Mouse (Mus musculus): ENCODE data around the gene Lrrc20.
A peak's percentile ranks its signal among the peaks of the same experiment; 100 is the strongest.

Lrrc20 gene

DNA sequence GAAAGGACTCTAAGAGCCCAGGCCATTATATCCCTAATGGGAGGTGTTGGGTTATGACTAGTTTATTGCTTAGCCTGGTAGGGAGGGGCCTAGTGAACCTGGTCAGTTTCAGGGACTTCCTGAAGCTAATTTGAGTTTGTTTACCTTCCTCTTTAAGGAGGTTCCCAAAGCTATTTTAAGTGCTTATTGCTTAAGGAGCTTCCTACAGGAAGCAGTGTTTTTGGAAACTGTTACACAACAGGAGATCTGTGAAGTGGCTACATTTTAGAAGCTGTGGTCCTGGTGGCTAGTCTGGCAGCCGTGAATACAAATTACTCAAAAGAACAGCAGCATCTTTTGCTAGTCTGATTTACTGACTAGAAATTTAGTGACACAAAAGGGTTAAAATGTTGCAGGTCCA is 1.3 kb upstream of the Lrrc20 start:
- DNase-seq (ENCODE audit: low spot score in 2 of 2) = no peak

DNA sequence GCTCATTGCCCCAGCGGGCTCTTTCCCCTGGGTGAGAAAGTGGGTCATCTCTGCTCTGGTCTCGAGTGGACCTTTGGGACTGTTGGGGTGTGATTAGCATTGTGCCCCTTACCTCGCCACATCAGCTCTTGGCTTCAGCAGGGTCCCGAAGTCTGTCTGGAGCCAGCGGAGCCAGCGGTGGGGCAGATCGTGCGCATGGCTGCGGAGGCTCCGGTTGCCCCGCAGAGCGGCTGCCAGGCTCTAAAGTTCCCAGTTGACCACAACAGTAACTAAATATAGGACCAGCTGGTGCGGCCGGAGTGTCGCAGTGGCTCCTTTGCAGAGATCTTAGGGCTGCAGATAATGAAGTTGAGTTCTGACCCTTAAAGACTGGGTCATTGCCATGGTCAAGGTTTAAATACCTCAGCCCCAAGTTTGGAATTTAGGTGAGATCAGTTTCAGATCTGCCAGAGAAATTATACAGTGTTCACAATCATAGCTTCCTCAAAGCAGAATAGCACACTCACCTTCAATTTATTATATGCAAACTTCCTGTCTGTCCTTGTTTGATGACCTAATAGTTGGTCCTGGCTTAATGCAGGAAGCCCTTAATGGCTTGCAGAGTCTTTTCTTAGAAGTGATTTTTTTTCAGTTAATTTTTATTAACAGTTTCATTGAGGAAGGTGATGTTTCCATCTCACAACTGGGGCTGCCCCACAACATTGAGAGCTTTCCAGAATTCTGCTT is 1.0 kb downstream of the Lrrc20 start:
- DNase-seq (ENCODE audit: low spot score in 2 of 2) = no peak

DNA sequence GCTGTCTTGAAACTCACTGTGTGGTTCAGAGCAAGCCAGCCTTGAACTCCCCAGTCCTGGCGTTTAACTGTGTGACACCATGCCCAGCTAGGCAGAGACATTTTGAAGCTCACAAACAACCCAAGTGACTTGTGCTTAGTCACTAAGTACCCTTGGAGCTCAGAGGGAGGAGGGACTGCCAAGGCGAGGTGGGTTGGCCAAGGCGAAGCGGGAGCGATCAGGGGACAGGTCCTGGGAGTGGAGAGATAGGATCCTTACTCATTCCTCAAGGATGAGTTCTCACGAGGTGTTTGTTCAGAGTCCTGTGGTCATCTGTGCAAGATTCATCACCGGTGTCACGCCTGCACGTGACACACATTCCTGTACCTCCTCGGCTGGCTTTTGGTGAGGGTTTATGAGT is 3.9 kb downstream of the Lrrc20 start:
- DNase-seq (ENCODE audit: low spot score in 2 of 2) = no peak

DNA sequence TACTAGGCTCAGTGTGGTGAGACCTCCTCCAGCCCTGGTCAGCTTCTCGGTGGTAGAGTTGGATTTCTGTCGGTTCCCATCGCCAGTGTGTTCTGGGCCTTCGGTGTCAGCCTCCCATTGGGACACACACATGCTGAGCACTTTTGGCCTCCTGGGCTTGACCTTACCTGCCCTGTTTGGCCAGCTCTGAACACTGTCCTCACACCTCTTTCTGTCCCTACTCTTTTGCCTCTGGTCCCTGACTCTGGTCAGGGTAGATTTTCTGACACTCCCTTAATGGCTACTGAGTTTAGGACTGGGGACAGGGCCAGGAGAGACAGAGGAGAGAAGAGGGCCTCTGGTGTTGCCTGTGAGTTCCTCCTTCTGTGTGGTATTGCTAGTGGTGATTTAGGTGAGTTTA is 4.3 kb downstream of the Lrrc20 start:
- DNase-seq (ENCODE audit: low spot score in 2 of 2) = no peak

DNA sequence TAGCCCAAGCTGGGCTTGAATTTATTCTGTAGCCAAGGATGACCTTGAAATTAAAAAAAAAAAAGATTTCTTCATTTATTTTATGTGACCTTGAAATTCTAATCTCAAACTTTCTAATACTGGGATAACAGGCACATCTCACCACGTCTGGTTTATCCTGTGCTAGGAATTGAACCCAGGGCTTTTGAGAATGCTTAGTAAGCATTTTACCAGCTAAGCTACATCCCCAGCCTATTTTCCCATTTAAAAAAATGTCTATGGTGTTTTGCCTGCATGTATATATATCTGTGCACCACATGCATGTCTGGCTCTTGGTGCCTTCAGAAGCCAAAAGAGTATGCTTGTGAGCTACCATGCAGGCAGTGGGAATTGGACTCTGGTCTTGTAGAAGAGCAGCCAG is 4.9 kb downstream of the Lrrc20 start:
- DNase-seq (ENCODE audit: low spot score in 2 of 2) = no peak

DNA sequence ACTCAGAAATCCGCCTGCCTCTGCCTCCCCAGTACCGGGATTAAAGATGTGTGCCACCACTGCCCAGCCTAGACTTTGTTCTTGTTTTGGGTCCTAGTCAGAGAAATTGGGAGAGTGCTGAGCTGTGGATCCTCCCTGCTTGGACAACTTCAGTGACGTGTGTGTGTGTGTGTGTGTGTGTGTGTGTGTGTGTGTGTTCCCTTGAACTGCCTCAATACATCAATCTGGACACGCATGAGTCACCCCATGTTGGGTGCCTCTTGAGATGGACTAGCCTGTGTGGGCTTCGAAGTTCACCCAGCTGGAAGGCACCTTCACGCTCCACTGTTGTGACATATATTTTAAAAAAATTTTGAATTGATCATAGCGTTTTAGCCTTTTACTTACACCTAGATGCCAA is 7.2 kb downstream of the Lrrc20 start:
- no peak for DNase-seq (ENCODE audit: low spot score in 2 of 2)

DNA sequence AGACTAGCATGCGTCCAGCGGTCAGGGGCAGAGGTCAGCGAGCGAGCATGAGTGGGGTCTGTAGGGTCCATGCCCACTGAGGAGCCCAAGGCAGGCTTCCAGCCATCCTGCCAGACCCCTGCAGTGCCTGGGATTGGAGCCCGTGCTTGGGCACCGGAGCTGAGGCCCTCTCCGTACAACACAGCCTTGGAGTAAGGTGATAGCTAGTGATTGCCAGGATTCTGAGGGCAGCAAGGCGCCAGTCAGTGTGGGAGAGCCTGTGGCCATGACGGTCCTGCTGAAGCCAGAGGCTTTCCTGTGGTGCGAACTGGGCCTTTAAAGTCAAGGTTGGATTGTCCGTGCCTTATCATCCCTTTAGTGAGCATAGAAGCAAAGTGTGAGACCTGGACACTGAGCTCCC is 9.2 kb downstream of the Lrrc20 start:
- no peak for DNase-seq (ENCODE audit: low spot score in 2 of 2)

DNA sequence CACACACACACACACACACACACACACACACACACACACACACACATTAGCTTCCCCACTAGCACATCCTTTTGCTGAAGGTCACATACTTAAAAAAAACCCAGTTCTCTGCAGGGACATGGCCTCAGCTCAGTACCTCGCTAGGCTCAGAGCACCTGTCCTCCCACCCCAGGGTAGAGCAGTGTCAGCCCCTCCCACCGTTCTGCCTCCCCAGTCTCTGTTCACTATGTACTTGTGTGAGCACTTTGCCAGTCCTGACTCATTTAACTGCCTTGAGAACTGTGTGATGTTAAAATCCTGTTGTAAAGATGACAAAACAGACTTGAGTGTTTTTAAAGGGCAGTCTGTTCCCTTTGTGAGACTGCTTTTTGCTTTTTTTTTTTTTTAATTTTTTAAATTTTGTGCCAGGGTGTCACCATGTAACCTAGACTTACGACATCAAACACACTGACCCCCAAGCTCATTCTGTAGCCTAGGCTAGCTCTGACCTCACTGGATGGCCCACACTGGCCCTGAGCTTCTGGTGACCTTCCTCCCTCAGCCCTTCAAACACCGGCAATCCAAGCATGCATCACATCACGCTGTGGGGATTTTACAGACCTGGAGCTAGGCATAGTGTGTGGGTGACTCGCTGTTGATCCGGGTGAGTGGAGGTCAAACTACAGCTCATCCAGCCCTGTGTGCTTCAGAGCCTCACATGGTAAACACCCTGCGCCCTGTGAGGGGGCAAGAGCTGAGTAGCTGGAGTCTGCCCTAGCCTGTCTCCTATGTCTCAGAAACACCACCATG is 11.1 kb downstream of the Lrrc20 start:
- no peak for DNase-seq (ENCODE audit: low spot score in 2 of 2)

DNA sequence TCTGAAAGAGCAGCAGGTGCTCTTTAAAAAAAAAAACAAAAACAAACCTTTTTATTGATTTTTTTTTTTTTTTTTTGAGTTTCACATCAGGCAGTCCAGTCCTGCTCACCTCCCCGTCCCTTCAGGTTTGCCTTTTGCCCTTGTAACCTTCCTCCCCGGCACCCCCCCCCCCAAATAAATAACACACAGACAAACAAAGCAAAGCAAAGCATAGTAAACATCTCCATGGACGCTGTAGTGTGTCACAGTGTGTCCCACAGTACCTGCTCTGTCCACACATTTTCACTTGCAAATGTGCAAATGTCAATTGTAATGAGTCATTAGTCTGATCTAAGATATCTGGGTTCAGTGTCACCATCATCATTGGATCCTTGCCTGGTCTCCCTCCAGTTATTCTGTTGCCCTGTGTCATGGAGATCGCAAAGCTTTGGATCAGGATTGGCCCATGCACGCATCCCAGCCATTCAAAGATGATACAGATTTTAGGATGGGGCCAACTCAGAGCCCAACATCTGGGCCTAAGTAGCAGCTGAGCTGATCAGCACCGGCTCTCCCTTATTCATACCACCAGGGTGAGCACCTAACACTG is 13.0 kb downstream of the Lrrc20 start:
- DNase-seq (ENCODE audit: low spot score in 2 of 2) = no peak

DNA sequence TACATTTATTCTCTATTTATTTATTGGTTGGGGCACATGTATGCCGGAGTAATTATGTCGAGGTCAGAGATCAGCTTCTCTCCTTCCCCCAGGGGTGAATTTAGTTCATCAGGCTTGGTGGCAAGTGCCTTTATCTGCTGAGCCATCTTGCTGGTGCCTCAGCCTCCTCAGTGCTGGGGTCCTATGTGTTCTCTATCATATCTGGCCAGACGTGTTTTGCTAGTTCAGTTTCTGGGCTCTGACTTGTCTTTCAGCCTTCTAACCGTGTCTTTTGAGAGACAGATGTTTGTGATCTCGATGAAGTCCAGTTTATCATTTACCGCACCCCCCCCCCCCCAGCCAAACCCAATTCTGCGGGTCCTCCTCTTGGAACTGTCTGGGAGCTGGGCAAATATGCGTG is 16.0 kb downstream of the Lrrc20 start:
- no peak for DNase-seq (ENCODE audit: low spot score in 2 of 2)

DNA sequence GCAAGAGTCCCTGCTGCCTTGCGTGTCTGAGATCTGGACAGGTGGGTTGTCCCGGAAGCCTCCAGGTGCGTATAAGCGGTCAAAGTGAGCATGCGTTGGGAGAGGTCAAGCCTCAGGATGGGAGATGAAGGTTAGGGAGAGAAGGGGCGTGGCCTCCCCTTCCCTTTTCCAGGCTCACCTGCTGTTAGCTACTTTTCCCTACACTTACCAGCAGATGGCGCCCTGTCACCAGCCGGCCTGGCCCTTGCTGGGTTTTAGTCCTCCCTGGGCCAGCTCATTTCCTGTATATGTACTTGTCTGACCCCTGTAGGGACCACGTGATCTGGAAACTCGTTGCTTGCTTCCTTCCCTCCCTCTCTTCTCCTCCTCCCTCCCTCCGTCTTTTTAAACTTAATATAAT is 16.4 kb downstream of the Lrrc20 start:
- peak; percentile 39 to 59 for DNase-seq (ENCODE audit: low spot score in 2 of 2)

DNA sequence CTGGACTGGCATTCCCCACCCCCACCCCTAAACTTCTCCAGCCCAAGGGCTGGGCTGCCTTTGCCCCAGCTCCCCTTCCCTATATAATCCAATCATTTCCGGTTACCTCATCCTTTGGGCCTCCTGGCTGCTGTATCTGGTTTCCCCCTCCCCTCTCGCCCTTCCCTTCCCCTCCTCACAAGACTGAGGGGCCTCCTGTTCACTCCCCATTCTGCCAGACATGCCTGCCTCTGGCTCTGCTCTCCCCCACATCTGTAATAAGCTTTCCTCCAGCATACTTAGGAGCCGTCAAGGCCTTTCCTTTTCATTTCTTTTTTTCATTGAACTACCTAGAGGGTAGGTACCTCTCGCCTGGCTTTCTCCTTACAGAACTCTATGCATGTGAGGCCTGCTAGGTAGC is 19.9 kb downstream of the Lrrc20 start:
- no peak for DNase-seq (ENCODE audit: low spot score in 2 of 2)

DNA sequence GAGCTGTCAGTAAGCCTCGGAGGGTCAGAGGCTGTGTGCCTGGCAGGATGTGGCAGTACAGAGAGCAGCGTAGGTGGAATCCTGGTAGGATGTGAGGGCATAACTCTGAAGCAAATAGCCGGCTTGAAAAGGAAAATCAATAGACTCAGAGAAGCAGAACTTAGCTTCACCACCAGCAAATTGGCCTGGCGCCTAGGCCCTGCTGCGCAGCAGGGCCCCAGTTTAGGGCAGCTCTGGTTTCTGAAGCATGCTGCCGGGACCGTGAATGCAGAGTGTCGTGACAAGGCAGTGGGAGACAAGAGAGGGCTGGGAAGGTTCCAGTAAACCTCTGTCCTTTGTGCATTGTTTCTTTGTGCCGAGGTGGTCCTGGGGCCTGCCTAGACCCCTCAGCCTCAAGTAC is 20.6 kb downstream of the Lrrc20 start:
- DNase-seq (ENCODE audit: low spot score in 2 of 2) = no peak

DNA sequence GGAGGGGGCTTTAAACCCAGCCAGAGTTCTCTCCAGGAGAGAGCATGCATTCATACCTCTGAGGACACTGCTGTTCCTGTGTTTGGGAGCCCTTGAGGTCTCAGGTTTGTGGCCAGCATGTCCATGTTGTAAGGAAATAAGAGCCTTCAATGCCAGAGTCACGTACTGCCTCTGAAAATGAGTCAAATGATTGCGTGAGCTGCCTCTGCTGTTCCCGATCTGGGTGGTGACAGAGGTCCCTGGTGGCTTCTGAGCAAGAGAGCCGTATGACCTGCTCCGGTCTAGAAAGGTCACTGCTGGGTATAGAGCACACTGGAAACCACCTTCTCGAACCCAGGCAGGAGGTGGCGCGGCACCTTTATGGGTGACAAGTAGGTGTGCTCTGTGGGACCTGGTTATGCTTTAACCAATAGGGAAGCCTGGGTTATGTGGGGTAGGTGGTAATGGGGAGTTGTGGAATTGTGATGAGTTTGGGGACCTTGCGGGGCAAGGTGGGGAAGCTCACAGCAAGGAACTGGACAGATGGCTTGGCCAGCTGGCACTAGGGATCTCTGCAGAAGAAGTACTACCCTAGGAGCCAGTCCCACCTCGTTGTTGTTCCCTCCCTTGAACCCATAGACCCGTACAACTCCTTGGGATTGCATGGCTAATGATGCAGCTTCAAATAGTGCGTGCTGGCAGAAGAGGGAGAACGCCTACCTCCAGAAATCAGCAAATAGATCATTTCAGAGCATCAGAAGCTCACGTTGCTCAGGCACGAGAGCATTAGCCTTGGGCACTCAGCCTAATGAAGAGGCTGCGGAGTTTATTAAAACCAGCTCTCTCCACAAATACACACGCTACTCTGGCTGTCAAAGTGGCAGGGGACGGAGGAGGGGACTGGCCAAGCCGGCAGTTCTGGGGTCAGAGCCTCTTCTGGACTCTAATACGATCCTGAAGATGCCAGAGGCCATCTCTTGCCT is 24.2 kb downstream of the Lrrc20 start:
- no peak for DNase-seq (ENCODE audit: low spot score in 2 of 2)

DNA sequence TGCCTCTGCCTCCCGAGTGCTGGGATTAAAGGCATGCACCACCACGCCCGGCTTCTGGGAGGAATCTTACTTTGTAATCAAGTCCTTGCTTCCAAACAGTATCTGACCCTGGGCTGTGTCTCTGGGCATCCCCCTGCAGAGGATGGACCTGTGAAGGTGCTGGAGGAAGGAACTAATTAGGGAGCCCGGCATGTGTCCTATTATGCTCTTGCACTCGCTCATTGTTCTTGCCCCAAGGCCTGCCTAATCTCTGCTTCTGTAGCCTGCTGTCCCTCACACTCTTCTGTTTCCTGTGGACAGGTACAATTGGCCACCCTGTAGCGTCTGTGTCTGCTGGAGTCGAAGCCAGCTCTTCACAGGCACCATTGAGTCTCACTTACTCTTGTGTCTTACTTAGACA is 25.2 kb downstream of the Lrrc20 start:
- no peak for DNase-seq (ENCODE audit: low spot score in 2 of 2)

DNA sequence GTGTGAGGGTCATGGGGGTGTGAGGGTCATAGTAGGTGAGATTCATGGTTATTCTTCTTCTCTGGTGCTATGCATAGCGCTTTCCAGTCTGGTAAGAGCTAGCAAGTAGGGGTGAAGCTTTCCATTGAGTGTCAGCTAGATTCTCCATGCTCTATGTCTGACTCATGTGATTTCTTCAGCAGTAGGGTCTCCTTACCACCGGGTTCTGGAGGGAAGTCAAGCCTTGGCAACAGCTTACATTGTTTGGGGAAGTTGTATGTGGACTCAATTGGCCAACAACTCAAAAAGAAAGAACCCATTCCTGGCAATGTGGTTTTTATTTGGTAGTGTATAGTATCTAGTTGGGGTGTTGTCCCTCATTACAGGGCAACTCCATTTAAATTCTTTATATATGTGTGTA is 28.5 kb downstream of the Lrrc20 start:
- no peak for DNase-seq (ENCODE audit: low spot score in 2 of 2)

DNA sequence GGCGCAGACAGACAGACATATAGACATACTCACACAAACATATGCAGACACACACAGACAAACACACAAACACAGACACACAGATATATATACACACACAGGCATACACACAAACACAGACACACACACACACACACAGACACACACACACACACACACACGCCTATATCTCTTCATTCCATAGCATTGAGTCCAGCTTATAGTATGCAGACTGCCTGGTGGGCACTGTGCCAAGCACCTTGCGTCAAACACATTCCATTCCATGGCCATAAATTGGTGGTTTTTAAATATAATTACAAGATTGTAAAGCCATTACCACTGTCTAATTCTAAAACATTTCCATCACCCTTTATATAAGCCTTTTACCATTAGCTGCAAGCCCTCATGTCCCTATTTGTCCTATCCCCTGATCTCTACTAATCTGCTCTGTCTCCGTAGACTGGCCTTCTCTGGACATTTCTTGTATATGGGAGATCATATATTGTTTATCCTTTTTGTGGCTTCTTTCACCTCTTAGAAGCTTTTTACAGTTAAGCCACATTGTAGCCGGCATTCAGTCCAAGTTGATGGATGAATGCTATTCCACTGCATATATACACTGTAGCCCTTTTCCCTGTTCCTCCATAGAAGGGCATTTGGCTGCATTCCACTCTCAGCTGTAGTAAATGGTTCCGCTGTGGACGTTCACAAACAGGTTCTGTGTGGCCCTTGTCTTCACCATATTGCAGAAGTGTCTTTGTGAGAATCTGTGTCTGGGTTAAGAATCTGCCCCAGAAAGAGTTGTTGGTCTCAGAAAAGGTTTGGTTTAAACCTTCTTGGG is 31.0 kb downstream of the Lrrc20 start:
- DNase-seq (ENCODE audit: low spot score in 2 of 2) = no peak

DNA sequence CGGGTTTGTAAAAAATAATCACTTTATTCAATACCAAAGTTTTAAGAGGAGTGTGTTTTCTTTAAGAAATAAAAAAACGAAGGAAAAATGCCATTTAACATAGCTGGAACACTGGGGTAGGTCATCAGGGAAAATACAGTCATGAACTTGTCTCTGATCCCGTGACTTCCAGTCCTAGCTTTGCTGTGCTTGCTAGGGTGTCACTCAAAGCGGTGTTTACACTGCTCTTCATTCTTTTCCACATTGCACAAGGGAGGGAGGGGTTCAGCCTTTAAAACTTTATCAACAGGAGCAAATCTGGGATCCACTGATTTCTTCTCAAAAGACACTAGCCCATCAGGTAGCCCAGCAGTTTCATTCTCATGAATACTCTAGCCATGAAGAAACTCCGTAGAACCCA is 34.3 kb downstream of the Lrrc20 start:
- DNase-seq (ENCODE audit: low spot score in 2 of 2) = no peak

DNA sequence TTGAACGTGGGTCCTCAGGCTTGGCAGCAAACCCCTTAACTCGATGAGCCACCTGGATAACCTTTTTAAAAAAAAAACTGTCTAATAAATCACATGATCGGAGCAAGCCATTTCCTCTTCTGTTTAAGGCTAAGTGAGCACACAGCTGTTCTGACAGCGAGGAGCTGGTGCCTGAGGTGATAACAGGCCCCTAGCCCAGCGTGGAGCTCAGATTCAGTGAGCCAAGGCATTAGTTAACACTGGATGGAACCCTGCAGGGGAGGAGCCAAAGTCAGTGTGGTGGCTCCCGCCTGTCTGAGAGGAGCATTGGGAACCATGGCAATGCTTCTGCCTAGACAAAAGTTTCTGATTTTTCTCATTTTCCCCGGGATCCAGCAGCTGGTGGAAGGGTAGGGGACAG is 35.2 kb downstream of the Lrrc20 start:
- DNase-seq (ENCODE audit: low spot score in 2 of 2) = no peak

DNA sequence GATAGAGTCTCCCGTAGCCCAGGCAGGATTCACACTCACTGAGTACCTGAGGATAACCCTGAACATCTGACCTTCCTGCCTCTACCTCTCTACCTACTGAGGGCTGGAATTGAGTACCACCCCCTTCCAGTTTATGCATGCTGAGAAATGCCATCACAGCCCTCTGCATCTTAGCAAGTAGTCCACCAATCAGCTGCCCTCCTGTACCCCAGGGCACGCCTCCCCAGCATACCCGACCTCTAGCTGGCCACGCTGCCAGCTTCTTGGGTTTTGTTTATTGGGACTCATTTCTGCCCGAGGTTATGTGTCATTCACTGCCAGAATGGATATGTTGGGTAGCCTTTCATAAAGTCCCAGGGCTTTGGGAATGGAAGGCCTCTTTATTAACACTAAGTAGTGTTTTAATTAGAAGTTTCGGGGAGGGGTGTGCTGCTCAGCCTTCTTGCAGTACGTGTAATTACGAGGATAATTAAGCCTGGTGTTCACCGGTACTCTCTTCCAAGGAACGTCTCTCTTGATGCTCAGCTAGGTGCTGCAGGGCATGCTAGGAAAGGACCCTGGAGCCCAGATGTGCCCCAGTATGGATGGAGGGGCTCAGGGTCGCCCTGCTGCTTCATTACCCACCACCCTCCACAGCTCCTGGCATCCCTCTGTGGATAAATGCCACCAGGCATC is 36.8 kb downstream of the Lrrc20 start:
- no peak for DNase-seq (ENCODE audit: low spot score in 2 of 2)

DNA sequence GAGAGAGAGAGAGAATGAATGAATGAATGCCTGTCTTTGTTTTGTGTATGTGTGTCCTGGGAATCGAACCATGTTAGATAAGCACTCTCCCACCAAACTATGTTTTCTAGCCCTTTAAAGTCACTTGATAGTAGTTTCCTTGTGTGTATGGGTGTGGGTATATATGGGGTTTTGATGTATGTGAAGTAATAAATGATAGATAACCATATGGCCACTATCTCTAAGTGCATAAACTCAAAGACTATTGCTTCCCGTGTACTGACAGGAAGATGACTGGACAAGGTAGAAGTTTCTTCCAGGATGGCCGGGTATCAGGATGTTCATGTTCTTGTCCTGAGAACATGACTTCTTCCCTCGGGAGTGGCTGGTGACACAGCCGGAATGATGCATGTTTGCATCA is 41.3 kb downstream of the Lrrc20 start:
- no peak for DNase-seq (ENCODE audit: low spot score in 2 of 2)
